Mouse (Mus musculus) T-cell, adult 2 months (primary cell): ENCODE measurements around the gene Ubxn11.

ENCODE experiments used
- DNase-seq: peaks from one replicate; pipeline ENCODE4 v3.0.0; 2022; ENCODE audit warnings: low spot score

The Ubxn11 gene

DNA sequence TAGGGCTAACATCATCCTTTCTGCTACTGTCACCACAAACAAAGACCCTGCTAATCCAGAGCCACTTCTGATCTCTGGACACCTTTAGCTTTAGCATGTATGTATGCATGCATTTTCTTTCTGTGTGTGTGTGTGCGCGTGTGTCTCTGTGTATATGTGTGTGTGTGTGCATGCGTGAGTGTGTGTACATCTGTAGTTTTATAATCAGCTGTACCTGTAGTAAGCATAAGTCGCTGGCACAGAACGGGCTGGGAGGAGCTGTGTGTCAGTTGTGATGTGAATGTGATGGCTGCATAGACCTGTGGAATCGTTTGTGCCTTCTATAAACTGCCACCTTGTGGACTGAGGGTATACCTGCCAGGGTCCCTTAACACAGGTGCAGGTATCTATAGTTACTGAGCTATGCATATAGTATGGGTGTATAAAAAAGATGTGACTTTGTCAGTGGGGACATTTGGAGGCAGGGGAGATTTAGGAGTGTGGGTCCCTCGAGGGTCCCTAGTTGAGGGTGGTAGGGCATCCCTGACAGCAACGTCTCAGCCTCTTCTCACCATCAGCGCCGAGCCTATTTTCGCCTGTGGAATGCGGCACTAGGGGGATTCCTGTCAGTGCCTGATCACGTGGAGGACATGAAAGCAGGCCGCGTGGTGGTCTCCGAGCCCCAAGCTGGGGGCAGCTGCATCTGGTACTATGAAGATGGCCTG, 11.7 kb upstream of the Ubxn11 start:
- DNase-seq, result no peak

DNA sequence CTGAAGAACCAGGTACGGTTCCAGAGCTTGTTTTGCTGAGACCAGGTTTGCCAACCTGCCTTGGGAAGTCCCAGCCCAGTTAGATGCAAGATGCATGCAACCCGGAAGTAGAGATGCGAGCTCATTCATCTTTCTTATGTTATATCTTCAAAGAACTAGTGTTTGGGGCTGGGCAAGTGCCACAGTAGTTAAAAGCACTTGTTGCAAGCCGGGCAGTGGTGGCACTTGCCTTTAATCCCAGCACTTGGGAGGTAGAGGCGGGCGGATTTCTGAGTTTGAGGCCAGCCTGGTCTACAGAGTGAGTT, 11.2 kb upstream of the Ubxn11 start:
- DNase-seq, result peak; percentile 56

DNA sequence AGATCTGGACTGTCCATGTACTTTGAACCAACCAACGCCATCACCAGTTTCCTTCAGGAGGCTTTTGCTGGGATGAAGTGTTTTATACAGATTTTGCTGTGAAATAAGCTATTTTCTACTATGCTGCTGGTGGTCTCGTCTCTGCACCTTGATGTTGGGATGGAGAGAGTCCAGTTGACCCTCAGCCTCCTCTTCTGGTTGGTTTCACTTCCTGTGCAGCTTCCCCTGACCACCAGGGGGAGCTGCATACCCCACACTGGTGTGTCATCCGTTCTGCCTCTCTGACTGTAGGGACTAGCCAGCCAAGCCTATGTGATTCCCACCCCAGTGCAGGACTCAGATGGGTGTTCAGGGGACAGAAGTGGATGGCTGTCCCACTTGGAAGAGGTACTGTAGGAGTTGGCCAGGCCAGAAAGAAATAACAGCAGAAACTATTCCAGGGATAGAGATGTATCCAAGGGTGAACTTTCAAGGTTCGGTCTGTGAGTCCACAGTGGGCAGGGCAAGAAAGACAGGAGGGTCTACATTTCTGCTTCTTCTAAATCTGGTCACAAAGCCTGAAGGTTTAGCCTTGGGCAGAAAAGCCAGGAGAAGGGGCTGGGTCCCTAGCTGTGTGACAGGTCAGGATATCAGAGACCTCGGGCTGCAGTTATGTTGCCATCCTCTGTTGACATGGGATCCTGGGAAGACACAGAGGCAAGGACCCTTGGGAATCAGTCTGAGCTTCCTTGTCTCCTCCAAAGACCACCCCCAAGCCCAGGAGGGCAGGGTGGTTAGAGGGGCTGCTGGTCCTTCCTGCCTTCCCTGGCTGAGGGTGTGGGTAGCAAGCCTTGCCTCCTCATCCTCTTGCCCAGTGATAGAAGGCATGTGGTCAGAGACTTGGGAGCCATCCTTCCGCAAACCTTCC, 9.7 kb upstream of the Ubxn11 start:
- peak; percentile 74 for DNase-seq

GRCm38 (mm10) chr4:134094004-134094564, 8.3 kb upstream of the Ubxn11 start:
- DNase-seq, result no peak

GRCm38 (mm10) chr4:134094923-134095547, 7.3 kb upstream of the Ubxn11 start, which contains the start of gene Cd52:
Gene Cd52, minus strand, starts transcription at chr4:134095082.
- peak; percentile 86 for DNase-seq

DNA sequence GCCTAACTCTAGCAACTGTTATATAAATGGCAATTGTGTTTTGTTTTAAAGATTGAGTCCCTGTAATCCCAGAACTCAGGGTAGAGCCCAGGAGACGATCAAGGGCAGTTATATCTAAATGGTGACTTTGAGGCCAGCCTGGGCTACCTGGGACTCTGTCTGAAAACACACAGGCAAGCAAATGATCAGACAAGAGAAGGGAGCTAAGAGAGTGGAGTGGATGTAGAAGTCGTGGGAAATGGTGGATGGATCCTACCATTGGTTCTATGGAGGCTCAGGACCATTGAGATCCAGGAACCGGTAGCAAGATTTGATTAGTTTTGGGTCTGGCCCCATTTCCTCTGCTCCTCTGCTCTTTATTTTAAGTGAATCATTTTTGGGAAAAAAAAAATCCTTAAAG, 6.2 kb upstream of the Ubxn11 start:
- DNase-seq, result no peak

GRCm38 (mm10) chr4:134097015-134097608, 5.3 kb upstream of the Ubxn11 start:
- DNase-seq, result peak; percentile 69

DNA sequence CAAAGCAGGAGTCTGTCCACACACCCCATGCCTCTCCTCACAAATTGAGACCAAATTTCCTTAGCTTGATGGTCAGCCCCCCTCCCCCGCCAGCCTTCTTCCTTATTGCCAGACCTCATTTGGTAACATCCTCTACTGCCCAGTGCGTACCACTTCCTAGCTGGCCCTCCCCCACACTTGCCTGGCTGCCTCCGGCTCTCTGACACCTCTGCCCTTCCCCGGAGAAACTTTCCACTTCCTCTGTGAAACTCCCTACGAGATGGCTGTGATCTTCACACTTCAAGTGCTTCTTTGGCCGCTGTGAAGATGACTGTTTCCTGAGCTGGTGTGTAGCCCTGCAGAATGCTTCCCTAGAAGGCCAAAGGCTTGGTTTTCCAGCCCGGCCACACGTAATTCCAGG, 3.7 kb upstream of the Ubxn11 start:
- DNase-seq, result peak; percentile 90

- DNase-seq, result no peak
Measured at GRCm38 (mm10) chr4:134100245-134100644, 2.1 kb upstream of the Ubxn11 start.

- no peak for DNase-seq
Measured at GRCm38 (mm10) chr4:134102742-134103119, 361 bp downstream of the Ubxn11 start.

- no peak for DNase-seq
Measured at GRCm38 (mm10) chr4:134106105-134106504, 3.7 kb downstream of the Ubxn11 start.

DNA sequence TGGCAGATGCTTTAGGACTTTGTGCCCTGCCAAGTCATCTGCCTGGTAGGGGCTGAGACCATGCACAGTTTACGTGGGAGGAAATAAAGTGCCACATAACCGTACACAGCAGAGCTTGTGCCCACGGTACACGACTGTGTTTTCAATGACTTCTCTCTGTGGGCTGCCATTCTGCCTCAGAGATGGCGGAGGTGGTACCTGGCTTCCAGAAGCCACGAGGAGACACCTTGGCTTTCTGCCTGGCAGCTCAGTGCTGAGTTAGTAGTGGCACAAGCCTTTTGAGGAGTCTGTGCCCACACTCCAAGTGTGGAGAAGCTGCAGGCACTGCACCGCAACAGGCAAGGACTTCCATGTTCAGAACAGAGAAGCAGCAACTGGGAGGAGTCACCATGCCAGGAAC, 5.4 kb downstream of the Ubxn11 start:
- DNase-seq, result no peak

DNA sequence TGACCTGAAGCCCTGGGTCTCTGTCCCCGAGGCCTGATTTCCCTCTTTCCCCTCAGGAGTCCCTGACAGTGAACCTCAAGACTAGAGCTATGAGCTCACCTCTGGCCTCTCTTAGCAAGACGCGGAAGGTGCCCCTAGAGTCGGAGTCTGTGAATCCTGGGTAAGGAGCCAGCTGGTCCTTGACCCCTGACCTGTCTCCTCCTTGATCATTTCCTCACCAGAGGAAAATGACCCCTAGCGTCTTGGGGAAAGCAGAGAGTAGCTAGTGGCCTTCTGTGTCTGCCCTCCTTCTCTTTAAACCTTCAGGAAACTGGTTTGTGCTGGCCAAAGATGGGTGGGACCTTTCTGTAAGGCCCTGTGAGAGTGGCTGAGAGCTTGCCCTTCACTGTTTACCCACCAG, 5.8 kb downstream of the Ubxn11 start:
- no peak for DNase-seq

- no peak for DNase-seq
Measured at GRCm38 (mm10) chr4:134110653-134111052, 8.3 kb downstream of the Ubxn11 start.

DNA sequence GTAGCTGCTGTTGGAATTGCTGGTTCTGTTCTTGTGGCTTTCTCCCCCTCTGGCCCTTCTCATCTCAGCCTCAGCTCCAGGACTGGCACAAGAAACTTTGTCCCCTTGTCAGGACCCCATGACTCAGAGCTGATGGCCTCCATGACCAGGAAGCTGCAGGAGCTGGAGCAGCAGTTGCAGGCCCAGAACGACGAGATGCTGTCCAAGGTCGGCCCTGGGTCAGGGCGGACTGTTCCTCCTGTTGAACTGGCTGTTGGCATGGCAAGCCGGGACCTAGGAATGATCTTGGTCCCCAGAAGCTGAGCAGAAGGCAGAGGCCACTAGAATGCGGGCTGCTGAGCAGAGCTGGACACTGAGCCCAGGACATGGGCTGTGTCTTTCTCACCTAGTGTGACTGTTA, 10.0 kb downstream of the Ubxn11 start:
- no peak for DNase-seq

GRCm38 (mm10) chr4:134113356-134113994, 11.1 kb downstream of the Ubxn11 start:
- no peak for DNase-seq

GRCm38 (mm10) chr4:134114038-134114437, 11.7 kb downstream of the Ubxn11 start:
- no peak for DNase-seq

DNA sequence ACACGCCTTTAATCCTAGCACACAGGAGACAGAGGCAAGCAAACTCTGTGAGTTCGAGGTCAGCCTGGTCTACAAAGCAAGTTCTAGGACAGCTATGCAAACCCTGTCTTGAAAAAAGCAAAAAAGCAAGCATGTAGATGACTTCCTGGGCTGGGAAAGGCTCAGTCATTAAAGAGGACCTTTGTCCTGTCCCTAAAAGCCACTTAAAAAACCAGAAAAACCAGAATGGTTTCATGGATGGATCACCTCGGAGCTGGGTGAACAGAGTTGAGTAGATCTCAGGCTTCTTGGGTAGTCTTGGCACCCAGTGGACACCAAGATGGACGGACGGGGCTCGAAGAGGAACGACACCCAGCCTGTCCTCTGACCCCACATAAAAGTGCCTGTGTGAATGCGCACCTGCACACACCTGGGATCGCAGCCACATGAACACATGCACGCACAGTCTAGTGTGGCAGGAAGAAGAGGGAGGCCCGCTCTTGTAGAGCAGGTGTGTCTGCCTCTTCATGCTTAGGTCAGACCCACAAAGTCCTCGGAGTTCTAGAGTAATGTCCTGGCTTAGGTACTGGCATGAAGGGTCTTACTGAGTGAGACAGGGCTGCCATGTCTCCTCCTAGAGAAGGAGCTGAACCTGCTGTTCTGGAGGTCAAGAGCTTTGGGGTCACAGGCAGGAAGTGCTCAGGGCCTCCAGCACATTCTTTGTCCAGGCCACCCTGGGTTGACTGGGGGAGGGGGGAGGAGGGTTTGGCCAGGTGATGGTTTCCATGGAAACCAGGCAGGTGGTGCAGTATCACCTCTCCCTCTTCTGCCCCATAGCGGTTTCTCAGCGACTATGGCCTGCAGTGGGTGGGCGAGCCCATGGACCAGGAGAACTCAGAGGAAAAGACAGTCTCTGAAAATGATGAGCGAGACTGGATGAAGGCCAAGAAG, 13.1 kb downstream of the Ubxn11 start:
- no peak for DNase-seq

DNA sequence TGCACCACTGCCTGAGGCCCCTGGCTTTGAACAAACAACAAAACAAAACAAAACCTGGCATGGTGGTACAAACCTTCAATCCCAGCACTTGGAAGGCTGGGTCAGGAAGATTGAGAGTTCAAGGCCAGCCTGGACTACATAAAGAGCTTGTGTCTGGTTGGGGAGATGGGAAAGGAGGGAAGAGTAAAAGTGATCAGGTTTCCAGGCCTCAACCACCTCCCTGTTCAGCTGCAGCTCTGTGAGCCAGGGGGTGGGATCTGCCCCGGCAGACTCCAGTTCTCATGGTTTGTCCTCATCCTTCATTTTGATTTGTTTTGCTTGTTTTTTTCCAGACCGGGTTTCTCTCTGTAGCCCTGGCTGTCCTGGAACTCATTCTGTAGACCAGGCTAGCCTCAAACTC, 14.1 kb downstream of the Ubxn11 start:
- no peak for DNase-seq

DNA sequence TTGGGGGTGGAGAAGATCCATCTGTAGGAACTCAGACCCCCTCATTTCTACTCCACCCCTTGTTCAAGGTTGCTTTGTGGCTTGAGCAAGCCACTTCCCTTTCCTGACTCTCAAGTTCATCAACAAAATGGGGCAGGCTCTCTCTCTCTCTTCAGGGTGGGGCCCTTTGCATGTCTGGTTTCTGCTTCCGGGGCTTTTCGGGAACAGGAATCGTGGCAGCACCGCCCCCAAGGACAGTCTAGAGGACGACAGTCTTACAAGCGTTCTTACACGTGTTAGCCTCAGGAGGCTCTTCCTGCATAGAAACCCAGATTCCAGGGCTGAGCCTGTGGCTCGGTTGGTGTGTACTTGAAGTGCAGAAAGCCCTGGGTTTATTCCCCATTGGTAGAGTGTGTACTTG, 14.6 kb downstream of the Ubxn11 start:
- DNase-seq, result peak; percentile 88
